Mouse (Mus musculus): ENCODE measurements around the gene Car7.

GRCm38 (mm10) chr8:104592566-104592965, 58.1 kb downstream of the Car7 start:
- TF ChIP-seq CTCF (IDR thresholded peaks at IDR 0.05; ENCODE audit: extremely low read depth, insufficient read depth, low read length) (no peak), POLR2A (IDR thresholded peaks at IDR 0.05; ENCODE audit: extremely low read depth, insufficient read depth, low read length) (no peak)
